Mouse (Mus musculus): ENCODE results near the gene Rprml.

The Rprml gene

GRCm38 (mm10) chr11:103649301-103649982 is at the start of gene Rprml:
Gene Rprml (plus strand): TSS chr11:103649570.
- DNase-seq: no peak

- DNase-seq: no peak
Observed at GRCm38 (mm10) chr11:103606611-103607010, 42.8 kb upstream of the Rprml start.

GRCm38 (mm10) chr11:103610772-103611171 is 38.6 kb upstream of the Rprml start:
- no peak for DNase-seq

GRCm38 (mm10) chr11:103621040-103621439 is 28.3 kb upstream of the Rprml start, which contains the start of gene Gm884:
Gene Gm884 (minus strand): TSS chr11:103621140.
- no peak for DNase-seq

GRCm38 (mm10) chr11:103627453-103627852 is 21.9 kb upstream of the Rprml start:
- no peak for DNase-seq

- DNase-seq: no peak
Observed at GRCm38 (mm10) chr11:103634806-103635205, 14.6 kb upstream of the Rprml start.

- DNase-seq: no peak
Observed at GRCm38 (mm10) chr11:103635481-103635880, 13.9 kb upstream of the Rprml start.

- no peak for DNase-seq
Observed at GRCm38 (mm10) chr11:103636261-103636660, 13.1 kb upstream of the Rprml start.

GRCm38 (mm10) chr11:103638790-103639189 is 10.6 kb upstream of the Rprml start, which contains the start of gene Lyzl6:
Gene Lyzl6 (minus strand): TSS chr11:103638890.
- DNase-seq: no peak

GRCm38 (mm10) chr11:103639407-103639946 is 9.9 kb upstream of the Rprml start:
- DNase-seq: peak; percentile 18

- no peak for DNase-seq
Observed at GRCm38 (mm10) chr11:103643211-103643610, 6.2 kb upstream of the Rprml start.

GRCm38 (mm10) chr11:103645731-103646130 is 3.6 kb upstream of the Rprml start:
- DNase-seq: no peak

- no peak for DNase-seq
Observed at GRCm38 (mm10) chr11:103646301-103646700, 3.1 kb upstream of the Rprml start.

GRCm38 (mm10) chr11:103647921-103648620 is 1.3 kb upstream of the Rprml start:
- no peak for DNase-seq

GRCm38 (mm10) chr11:103648656-103649055 is 714 bp upstream of the Rprml start:
- DNase-seq: no peak

GRCm38 (mm10) chr11:103649983-103650493 is 668 bp downstream of the Rprml start:
- DNase-seq: no peak

GRCm38 (mm10) chr11:103651426-103651825 is 2.1 kb downstream of the Rprml start:
- no peak for DNase-seq

GRCm38 (mm10) chr11:103653359-103653965 is 4.1 kb downstream of the Rprml start:
- DNase-seq: no peak

- peak; percentile 41 for DNase-seq
Observed at GRCm38 (mm10) chr11:103656520-103656919, 7.2 kb downstream of the Rprml start.

GRCm38 (mm10) chr11:103658189-103658588 is 8.8 kb downstream of the Rprml start:
- DNase-seq: no peak

- no peak for DNase-seq
Observed at GRCm38 (mm10) chr11:103661863-103662262, 12.5 kb downstream of the Rprml start.

GRCm38 (mm10) chr11:103662546-103662945 is 13.2 kb downstream of the Rprml start:
- DNase-seq: no peak

- DNase-seq: no peak
Observed at GRCm38 (mm10) chr11:103663119-103663518, 13.7 kb downstream of the Rprml start.

All from thymus, postnatal 14 days (tissue).